Mouse (Mus musculus) hindbrain, embryonic 11.5 days (tissue): ENCODE data around the gene Stap1. TPM values are rescaled to one million over a fixed set of nuclear protein-coding genes. Genes with fewer than 3 reads are reported as not detected.

Experiments
- ATAC-seq: fragments of 200-750 bp; cut with Nextera tagmentation; 2 replicates; pipeline ENCODE4 v1.8.0; 2017; ENCODE audit warnings: mild to moderate bottlenecking, moderate TSS enrichment, moderate library complexity; ENCODE audit not compliant: low FRiP score
- DNase-seq: peaks from one replicate; pipeline ENCODE4 v3.0.0-alpha.2; 2015; ENCODE audit warnings: low spot score
- H3K27ac ChIP-seq: fragments of 300-500 bp; sonication (generic); 2 replicates; pipeline ENCODE4 v1.5.1; 2014; ENCODE audit warnings: mild to moderate bottlenecking, low read depth, low read length
- H3K27me3 ChIP-seq: fragments of 300-500 bp; sonication (generic); 2 replicates; pipeline ENCODE4 v1.6.1; 2014; ENCODE audit warnings: mild to moderate bottlenecking, low read length, moderate library complexity, mixed read lengths; ENCODE audit not compliant: control insufficient read depth, insufficient read depth
- H3K36me3 ChIP-seq: fragments of 300-500 bp; sonication (generic); 2 replicates; pipeline ENCODE4 v1.6.1; 2014; ENCODE audit warnings: mild to moderate bottlenecking, low read length, moderate library complexity, mixed read lengths; ENCODE audit not compliant: control insufficient read depth, insufficient read depth
- H3K4me1 ChIP-seq: fragments of 300-500 bp; sonication (generic); replicated peaks from 2 replicates; pipeline ENCODE4 v1.6.1; 2014; ENCODE audit warnings: low read length, mixed read lengths; ENCODE audit not compliant: control insufficient read depth, insufficient read depth
- H3K4me2 ChIP-seq: fragments of 300-500 bp; sonication (generic); replicated peaks from 2 replicates; pipeline ENCODE4 v1.6.1; 2014; ENCODE audit warnings: mild to moderate bottlenecking, low read depth, low read length
- H3K4me3 ChIP-seq: fragments of 300-500 bp; sonication (generic); 2 replicates; pipeline ENCODE4 v1.5.1; 2014; ENCODE audit warnings: low read depth, low read length
- H3K9ac ChIP-seq: fragments of 300-500 bp; sonication (generic); 2 replicates; pipeline ENCODE4 v1.6.1; 2014; ENCODE audit warnings: low read depth, low read length
- H3K9me3 ChIP-seq: fragments of 300-500 bp; sonication (generic); 2 replicates; pipeline ENCODE4 v1.6.1; 2016; ENCODE audit warnings: low read length; ENCODE audit not compliant: control insufficient read depth
- WGBS: fragments of 180-500 bp; shearing (Covaris S2); extraction: QIAGEN DNeasy Blood & Tissue Kit; methylation state at CpG from one replicate; pipeline ENCODE4 v1.1.7; 2014; 5-methylcytosine and 5-hydroxymethylcytosine counted together
- polyA plus RNA-seq: library from polyadenylated mRNA; unstranded; fragments of >200 nt; fragmentation: Nextera tagmentation; extraction: Ambion mirVana; gene quantifications from 2 replicates; pipeline ENCODE4 v1.2.1, GENCODE M21; 2014

Stap1 gene
- polyA plus RNA-seq, 1 experiment from 2014 or later: 0.66 TPM

DNA sequence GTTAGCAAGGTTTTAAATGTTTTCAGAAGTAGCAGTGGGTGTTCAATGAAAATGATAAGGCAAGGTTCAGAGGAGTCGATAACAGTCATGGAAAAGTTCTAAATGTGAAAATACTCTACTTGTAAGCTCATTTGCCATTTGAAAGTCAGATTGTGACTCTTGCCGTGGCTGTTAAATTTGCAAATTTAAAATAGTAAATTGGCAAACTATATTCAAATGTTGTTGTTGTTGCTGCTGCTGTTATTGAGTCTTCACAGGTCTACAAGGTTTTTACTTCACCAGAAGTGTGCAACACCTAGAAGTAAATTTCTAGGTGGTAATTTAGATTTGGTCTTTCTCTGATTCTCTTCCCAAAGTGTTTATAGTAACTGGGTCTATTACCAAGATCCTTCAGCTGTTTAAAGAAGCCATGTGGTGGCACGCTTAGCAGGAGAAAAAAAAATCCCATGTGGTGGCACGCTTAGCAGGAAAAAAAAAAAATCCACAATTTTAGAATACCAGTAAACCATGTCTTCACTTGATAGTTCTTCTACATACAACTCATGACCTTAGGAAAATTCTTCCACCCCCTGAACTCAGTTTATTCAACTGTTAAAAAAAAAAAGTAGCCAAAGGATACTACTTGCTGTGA, 1.3 kb downstream of the Stap1 start:
- Histone ChIP-seq H3K4me1 (no peaks in the 10 kb centered on the region), H3K9me3 (no peaks in the 10 kb centered on the region), H3K27me3 (no peaks in the 10 kb centered on the region), H3K36me3 (no peaks in the 10 kb centered on the region), H3K27ac (no peak overlapping the region), H3K4me3 (no peak overlapping the region), H3K4me2 (no peak overlapping the region), H3K9ac (no peak overlapping the region)
- DNase-seq (no peak), ATAC-seq (no peak)
- 90% methylated on average over 4 of the region's 4 CpGs for WGBS

DNA sequence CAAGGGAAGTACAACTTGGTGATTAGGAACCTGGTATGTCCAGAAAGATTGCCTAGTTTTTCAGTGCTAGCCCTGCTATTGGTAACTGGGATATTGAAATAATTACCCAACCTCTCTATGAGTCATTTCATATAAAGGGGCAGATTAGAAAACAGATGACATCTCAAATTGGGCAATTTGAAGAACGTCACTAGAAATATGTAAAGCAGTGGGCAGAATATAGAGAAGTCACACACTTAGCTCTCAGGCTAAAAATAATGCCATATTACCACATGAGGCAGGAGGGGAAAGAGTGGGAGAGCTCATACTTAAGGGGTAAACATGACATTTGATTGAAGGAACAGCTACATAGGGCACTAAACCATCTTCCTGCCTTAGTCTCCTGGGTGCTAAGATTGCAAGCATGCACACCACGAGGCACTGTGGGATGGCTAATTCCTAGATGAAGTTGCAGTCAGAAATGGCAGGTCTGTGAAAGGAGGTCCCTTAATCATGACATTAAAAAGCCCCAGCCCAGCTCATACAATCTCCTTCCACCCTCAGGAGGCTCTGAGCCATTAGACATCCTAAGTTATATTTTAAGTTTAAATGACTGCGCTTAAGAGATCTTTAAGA, 7.3 kb downstream of the Stap1 start:
- Histone ChIP-seq H3K36me3 (no peaks in the 10 kb centered on the region), H3K4me3 (no peak overlapping the region), H3K27ac (no peak overlapping the region), H3K27me3 (no peaks in the 10 kb centered on the region), H3K4me2 (no peak overlapping the region), H3K4me1 (no peaks in the 10 kb centered on the region), H3K9me3 (no peaks in the 10 kb centered on the region), H3K9ac (no peak overlapping the region)
- ATAC-seq (no peak), DNase-seq (no peak)
- WGBS: 82% methylated on average over 3 of the region's 3 CpGs

DNA sequence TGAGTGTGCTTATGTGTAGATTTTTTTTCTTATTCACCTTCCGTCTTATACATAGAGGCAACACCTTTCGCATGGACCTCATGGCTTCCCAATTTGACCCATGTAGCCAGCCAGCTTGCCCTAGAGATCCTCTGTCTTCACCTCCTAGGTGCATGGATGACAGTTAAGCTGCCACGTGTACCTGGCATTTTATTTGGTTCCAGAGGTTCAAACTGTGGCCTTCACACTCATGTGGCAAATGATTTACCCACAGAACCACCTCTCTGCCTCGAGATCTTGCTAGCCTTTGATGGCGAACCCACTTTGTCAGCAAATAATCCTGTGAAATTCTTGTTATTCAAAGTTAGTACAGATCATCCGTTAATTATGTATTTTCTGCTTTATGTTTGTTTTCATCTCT, 12.4 kb downstream of the Stap1 start:
- no peaks in the 10 kb centered on the region for H3K4me1 ChIP-seq
- H3K9me3 ChIP-seq: no peaks in the 10 kb centered on the region
- H3K4me3 ChIP-seq: no peak overlapping the region
- H3K27me3 ChIP-seq: no peaks in the 10 kb centered on the region
- H3K9ac ChIP-seq: no peak overlapping the region
- no peaks in the 10 kb centered on the region for H3K36me3 ChIP-seq
- no peak overlapping the region for H3K27ac ChIP-seq
- WGBS: 89% methylated on average over 6 of the region's 6 CpGs
- H3K4me2 ChIP-seq: no peak overlapping the region
- ATAC-seq: no peak
- DNase-seq: no peak

DNA sequence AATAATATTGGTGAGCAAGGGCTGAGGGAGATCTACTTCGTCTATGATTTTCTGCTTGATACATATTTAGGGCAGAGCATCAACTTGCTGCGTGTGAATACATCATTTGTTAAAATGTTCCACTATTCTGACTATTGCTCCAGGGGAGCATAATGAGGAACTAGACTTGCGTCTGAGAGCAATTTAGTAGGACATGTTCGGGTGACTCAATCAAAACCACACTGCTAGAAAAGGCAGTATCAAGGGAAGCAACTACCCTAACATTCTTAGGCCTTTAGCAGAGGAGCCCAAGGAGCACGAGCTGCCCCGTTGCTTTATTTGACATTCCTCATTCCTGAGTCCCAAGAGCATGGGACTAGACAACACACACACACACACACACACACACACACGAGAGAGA, 13.4 kb downstream of the Stap1 start:
- H3K27ac ChIP-seq: no peak overlapping the region
- WGBS: 83% methylated on average over 7 of the region's 7 CpGs
- no peak overlapping the region for H3K4me3 ChIP-seq
- H3K27me3 ChIP-seq: no peaks in the 10 kb centered on the region
- ATAC-seq (no peak), DNase-seq (no peak)
- H3K36me3 ChIP-seq: no peaks in the 10 kb centered on the region
- H3K9ac ChIP-seq: no peak overlapping the region
- H3K4me1 ChIP-seq: no peaks in the 10 kb centered on the region
- no peak overlapping the region for H3K4me2 ChIP-seq
- no peaks in the 10 kb centered on the region for H3K9me3 ChIP-seq

DNA sequence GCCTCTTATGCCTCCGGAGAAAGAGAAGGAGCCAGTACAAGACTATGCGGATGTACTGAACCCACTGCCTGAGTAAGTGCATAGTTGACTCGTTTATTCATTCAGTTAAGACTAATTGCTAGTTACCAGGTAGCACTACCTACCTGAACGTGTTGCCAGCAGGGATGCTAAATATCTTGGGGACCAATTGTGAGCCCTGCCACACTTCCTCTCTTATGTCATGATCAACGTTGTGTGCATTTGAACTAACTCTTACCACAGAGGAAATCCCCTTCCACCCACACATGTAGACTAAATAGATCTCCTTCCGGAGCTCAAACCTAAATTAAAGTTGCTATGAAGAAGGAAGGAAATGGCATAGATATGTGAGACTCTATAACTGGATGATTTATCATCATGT, 15.2 kb downstream of the Stap1 start:
- Histone ChIP-seq H3K4me3 (no peak overlapping the region), H3K36me3 (no peaks in the 10 kb centered on the region), H3K27me3 (no peaks in the 10 kb centered on the region), H3K9me3 (no peaks in the 10 kb centered on the region), H3K4me1 (no peaks in the 10 kb centered on the region), H3K27ac (no peak overlapping the region), H3K4me2 (no peak overlapping the region), H3K9ac (no peak overlapping the region)
- DNase-seq: no peak
- 86% methylated on average over 6 of the region's 6 CpGs for WGBS
- ATAC-seq: no peak

DNA sequence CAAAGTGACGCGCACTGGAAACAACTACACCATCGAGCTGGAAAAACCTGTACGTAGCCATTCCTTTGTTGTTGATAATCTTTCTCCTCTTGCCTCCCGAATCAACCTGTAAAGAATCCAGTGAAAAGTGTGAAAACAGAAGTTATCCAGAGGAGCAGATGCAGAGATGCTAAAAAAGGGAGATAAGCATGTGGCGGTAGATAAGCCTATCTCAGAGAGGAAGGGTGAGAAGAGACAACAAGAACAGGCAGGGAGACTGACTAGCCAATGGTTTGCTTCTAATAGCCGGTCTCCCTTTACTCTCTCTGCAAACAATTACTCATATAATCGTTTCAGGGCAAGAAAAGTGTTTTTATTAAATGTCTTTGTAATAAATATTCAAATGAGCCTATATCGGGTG, 23.2 kb downstream of the Stap1 start:
- Histone ChIP-seq H3K4me2 (no peak overlapping the region), H3K4me1 (no peaks in the 10 kb centered on the region), H3K4me3 (no peak overlapping the region), H3K27me3 (no peaks in the 10 kb centered on the region), H3K27ac (no peak overlapping the region), H3K36me3 (no peaks in the 10 kb centered on the region), H3K9ac (no peak overlapping the region), H3K9me3 (no peaks in the 10 kb centered on the region)
- 86% methylated on average over 9 of the region's 9 CpGs for WGBS
- ATAC-seq (no peak), DNase-seq (no peak)

DNA sequence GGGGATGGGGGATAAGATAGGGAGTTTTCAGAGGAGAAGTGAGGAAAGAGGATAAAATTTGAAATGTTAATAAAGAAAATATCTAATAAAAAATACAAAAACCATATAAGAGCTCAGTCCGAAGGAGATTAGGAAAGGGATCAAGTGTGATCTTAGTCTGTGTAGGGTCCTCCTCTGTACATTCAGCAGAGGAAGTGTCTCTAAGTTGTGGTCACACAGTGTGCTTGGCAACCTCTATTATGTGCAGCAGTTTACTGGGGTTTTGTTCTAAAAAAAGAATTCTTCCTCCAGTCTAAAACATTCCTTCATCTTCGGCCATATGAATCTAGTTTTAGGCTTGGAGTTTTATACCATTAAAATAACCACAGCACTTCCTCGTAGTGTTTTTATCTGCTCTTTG, 27.4 kb downstream of the Stap1 start:
- Histone ChIP-seq H3K27ac (no peak overlapping the region), H3K27me3 (no peaks in the 10 kb centered on the region), H3K4me1 (no peaks in the 10 kb centered on the region), H3K9ac (no peak overlapping the region), H3K9me3 (no peaks in the 10 kb centered on the region), H3K36me3 (no peaks in the 10 kb centered on the region), H3K4me3 (no peak overlapping the region), H3K4me2 (no peak overlapping the region)
- 83% methylated on average over 3 of the region's 3 CpGs for WGBS
- DNase-seq (no peak), ATAC-seq (no peak)

DNA sequence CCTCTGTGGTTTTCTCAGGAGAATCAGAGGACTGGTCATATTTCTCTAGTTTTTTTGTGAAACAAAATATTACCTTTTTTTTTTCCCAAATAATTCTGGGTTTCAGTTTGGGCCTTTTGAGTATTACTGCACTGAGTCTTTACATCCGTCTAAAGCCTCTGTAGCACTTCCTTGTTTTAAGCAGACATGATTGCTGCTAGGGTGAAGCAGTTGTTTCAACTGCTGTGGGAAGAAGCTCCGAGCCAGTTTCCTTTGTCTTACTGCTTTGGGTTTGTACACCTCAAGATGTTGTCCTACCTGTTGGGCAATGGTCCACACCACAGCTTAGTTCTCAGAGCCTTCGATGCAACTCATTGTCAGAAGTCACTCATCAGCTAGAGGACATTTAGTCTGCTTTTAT, 29.1 kb downstream of the Stap1 start:
- Histone ChIP-seq H3K4me2 (no peak overlapping the region), H3K27me3 (no peaks in the 10 kb centered on the region), H3K36me3 (no peaks in the 10 kb centered on the region), H3K9me3 (no peaks in the 10 kb centered on the region), H3K4me3 (no peak overlapping the region), H3K4me1 (no peaks in the 10 kb centered on the region), H3K9ac (no peak overlapping the region), H3K27ac (no peak overlapping the region)
- ATAC-seq (no peak), DNase-seq (no peak)
- WGBS: 81% methylated on average over 3 of the region's 3 CpGs

DNA sequence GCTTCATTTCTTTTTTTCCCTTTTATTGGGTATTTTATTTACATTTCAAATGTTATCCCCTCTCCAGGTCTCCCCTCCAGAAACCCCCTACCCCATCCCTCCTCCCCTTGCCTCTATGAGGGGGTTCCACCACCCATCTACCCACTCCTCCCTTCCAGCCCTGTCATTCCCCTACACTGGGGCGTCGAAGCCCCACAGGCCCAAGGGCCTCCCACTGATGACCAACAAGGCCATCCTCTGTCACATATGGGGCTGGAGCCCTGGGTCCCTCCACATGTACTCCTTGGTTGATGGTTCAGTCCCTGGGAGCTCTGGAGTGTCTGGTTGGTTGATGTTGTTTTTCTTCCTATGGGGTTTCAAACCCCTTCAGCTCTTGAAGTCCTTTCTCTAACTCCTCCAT, 30.6 kb downstream of the Stap1 start:
- Histone ChIP-seq H3K27me3 (no peaks in the 10 kb centered on the region), H3K27ac (no peak overlapping the region), H3K4me2 (no peak overlapping the region), H3K9me3 (no peaks in the 10 kb centered on the region), H3K36me3 (no peaks in the 10 kb centered on the region), H3K9ac (no peak overlapping the region), H3K4me1 (no peaks in the 10 kb centered on the region), H3K4me3 (no peak overlapping the region)
- ATAC-seq: no peak
- no peak for DNase-seq
- 96% methylated on average over 2 of the region's 2 CpGs for WGBS
